Mouse (Mus musculus) monocyte, adult 5-6 weeks (primary cell): Measurements from ENCODE around the gene Dusp18. TPM values are rescaled to one million over a fixed set of nuclear protein-coding genes. Genes with fewer than 3 reads are reported as not detected.
A peak's percentile ranks its signal among the peaks of the same experiment; 100 is the strongest.
"Not testable (repeated sequence)": the region's sequence is repeated elsewhere in the genome, so short reads cannot be mapped to it uniquely, and the experiment has no call there.

Experiments
- ATAC-seq: fragments of 153-309, 156-312 bp; replicated peaks from 2 replicates; pipeline ENCODE4 v1.8.0; 2017; ENCODE audit warnings: mild to moderate bottlenecking; ENCODE audit not compliant: low TSS enrichment, insufficient number of reproducible peaks, severe bottlenecking, poor library complexity, low FRiP score
- total RNA-seq: library from RNA; stranded (forward); fragments of 200-1000, 200-491, 200-594 nt; gene quantifications from 3 replicates; pipeline ENCODE4 v1.2.3, GENCODE M21; 2017

Gene Dusp18
- total RNA-seq, 1 experiment from 2014 or later = 0.57 TPM

DNA sequence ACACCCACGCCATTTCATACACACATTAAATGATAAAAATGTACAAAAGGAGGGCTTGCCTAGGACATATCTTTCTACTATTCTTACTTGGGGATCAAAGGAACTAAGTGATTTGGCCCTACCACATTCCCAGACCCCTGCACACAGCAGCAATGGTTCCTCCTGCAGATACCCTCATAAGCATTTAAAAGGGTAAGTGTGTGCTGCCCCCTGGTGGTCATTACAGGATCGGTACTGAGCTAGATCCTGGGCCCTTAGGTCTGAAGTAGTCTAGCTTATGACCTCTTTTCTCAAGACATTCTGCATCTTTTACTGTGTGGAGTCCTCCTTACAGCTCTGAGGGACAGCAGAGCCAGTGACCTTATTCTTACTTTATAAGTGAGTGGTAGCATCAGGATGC is 15.2 kb upstream of the Dusp18 start:
- ATAC-seq = peak; percentile 59

DNA sequence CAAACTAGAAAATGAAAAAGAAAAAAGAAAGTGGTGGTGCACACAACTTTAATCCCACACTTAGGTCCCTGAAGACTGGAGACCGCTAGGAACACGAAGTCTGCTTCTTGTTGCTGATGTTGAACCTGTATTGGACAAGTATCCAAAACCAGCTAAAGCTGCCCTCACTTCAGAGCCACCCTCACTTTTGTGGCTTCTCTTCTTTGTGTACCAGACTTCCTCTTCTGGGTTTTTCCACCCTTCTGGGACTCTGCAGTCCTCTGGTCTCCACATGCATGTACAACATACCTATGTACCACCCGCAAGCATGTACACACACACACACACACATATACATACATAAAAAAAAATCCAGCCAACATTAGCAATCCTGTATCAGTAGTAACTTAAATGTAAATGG is 11.3 kb upstream of the Dusp18 start:
- no peak for ATAC-seq

GRCm38 (mm10) chr11:3887331-3887730 is 7.7 kb upstream of the Dusp18 start:
- no peak for ATAC-seq

GRCm38 (mm10) chr11:3893970-3894369 is 1.1 kb upstream of the Dusp18 start:
- ATAC-seq = no peak

- no peak for ATAC-seq
These were observed 418 bp downstream of the Dusp18 start for GRCm38 (mm10) chr11:3895458-3895857.

GRCm38 (mm10) chr11:3895933-3896332 is 893 bp downstream of the Dusp18 start:
- no peak for ATAC-seq

DNA sequence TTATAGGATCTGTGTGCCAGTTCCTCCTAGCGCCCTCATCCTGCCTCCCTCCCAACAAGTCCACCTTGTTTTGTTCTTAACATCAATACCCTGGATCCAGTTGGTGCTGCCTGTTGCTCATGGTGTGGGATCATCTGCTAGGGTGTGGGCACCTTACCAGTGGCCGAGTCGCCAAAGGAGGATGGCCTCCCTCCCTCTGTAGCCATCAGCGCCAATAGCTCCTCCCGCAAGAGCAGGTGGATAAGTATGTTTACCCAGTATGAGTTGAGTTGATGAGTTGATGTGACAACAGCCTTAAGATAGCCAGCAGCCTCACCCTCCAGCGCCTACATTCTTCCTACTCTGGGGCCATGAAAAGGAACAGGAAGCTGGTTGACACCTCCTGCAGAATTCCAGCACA is 5.3 kb downstream of the Dusp18 start:
- ATAC-seq = no peak

DNA sequence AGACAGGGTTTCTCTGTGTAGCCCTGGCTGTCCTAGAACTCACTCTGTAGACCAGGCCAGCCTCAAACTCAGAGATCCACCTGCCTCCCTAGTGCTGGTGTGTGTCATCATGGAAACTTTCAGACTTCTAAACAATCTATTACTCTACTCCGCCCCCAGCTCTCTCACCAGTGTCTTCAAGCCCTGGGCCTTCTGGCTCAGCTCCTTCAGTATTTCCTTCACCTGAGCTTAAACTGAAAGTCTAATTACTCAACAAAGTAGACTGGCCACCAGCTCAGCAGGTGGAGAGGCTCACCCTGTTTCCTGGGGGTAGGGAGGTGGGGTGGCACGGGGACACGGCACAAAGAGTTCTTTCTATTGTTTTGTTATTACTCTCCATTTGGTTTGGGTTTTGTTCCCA is 7.5 kb downstream of the Dusp18 start:
- no peak for ATAC-seq

GRCm38 (mm10) chr11:3903046-3903445 is 8.0 kb downstream of the Dusp18 start:
- no peak for ATAC-seq

GRCm38 (mm10) chr11:3904673-3905072 is 9.6 kb downstream of the Dusp18 start:
- no peak for ATAC-seq

GRCm38 (mm10) chr11:3905446-3905845 is 10.4 kb downstream of the Dusp18 start:
- no peak for ATAC-seq

GRCm38 (mm10) chr11:3909236-3909635 is 14.2 kb downstream of the Dusp18 start:
- ATAC-seq = no peak

DNA sequence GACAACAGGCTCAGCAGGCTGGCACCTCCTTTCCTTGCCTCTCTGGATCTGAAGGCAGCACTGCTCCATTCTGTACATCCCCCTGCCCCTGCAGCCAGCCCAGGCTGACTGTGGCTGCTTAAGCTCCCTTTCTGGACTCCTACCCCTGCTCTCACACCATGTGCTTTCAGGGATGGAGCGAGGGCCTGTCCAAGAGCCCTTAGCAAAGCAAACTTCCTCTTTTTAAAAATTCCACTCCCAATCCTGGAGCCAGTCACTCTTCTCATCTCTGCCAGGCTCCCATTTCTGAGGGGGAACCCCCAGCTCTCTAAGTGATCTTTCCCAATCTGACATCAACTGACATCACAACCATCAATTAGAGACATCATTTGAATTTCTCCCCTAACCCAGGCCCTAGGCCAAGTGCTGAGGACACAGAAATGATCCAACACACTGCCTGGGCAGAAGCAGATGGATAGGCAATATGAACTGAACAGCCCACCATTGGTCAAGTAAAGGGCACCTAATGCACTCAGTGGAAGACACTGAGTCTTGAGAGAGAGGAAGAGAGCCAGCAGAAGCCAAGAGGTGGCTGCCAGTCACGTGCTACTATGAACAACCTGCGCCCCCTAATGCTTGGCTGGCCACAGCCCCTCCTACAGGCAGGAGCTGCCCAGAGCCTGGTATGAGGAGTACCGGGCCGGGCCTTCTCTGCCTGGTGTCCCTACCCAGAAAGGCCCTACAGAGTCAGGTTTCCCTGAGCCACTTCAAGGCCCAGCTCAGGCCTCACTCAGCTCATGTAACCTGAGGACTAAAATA is 15.7 kb downstream of the Dusp18 start:
- no peak for ATAC-seq

- not testable (repeated sequence) for ATAC-seq
These were observed 16.4 kb downstream of the Dusp18 start for GRCm38 (mm10) chr11:3911440-3911839.

DNA sequence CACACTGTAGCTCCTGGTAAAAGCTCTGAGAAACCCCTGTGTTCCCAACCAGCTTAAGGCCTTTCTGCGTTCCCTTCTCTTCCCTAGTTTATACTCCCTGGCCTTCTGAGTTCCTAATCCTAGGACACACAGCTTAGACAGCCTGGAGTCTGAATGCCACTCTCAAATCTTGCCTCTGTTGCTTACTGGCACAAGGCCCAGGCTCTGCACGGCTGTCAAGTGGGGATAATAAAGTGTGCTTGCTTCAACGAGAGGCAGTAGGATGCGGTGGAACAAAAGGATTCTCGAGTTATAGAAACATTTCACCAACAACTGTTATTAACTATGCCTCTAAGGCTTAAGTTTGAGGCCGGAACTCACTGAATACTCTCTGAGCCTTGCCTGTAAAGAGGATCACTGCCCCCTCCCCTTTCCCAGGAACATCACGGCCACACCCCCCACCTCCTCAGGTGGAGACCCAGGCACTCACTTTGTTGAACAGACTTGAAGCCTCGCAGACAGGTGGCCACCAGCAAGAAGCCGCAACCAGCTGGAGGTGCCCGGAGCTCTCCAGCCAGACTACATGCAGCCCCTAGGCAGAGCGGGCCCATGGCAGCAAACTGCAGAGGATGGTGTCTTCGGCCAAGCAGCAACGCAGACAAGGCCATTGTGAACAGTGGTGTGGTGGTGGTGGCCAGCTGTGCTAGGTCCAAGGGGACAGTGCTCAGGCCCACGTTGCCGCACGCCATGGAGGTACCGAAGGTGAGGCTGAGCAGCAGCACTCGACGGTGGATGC is 17.2 kb downstream of the Dusp18 start:
- no peak for ATAC-seq

- ATAC-seq = no peak
These were observed 17.8 kb downstream of the Dusp18 start for GRCm38 (mm10) chr11:3912875-3913271.

- peak; percentile 48 for ATAC-seq
These were observed 18.5 kb downstream of the Dusp18 start for GRCm38 (mm10) chr11:3913316-3914108.

- ATAC-seq = peak; percentile 51
These were observed 19.2 kb downstream of the Dusp18 start, which contains the start of gene Slc35e4 for GRCm38 (mm10) chr11:3914109-3914840. Gene Slc35e4 (minus strand): TSS chr11:3914664.

DNA sequence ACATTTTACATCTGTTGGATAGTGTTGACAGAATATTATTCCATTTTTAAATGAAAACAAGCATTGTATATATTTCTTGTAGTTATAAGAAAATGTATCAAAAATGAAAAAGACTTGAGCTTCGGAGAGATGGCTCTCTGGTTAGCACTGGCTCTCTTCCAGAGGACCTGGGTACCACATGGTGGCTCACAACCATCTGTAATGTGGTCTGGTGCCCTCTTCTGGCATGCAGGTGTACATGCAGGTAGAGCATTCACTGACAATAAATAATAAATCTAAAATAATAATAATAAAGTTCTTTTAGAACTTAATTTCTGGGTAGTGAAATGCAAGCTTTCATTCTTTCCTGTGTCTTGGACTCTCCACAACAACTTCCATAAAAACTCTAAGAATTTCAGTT is 23.7 kb downstream of the Dusp18 start:
- ATAC-seq = no peak
